ENCODE assay signal across 8 mouse cellular contexts in the genomic region with DNA sequence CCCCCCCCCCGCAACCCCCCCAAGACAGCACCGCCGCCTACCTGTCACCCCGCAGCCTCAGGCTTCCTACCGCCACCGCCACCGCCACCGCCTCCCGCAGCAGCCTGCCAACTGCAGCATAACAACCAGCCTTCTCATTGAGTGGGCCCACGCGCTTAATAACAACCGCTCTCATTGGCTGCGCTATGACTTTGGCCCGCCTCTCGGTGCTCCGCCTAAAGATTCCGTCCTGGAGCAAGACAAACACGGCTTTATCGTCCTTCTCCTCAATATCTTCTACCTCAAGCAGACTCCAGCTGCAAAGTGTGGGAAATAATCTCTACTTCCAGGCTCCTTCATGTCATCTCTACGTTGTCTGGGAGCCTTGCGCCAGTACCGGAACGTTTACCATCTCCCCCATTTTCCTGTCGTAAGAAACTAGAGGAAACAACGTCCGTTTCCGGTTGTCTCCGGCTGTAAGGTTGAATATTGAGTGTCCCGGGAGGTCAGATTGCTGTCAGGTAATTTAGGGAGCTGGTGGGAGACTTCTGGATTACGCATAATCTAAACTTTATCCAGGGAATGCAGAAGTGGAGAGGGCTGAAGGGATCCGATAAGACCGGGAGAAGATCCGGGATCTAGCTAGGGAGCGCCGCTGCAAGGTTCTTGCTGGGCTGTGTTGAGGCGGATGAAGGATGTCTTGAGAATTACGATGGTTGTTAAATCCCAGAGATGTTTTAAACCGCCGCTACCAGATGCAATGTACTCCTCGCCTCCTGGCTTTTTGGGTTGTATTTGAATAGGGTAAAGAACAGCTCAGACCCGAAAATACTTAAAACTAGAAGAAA. TPM values are rescaled to one million over a fixed set of nuclear protein-coding genes. Genes with fewer than 3 reads are reported as not detected.
DNase-seq lines count a peak whose midpoint lies in the region; ATAC-seq and TF ChIP-seq lines count a peak whose summit lies in the region.

TSS of gene Fam126b (minus strand) at position 153 of the 827 bp plus-strand sequence.
TSS of gene Ndufb3 (plus strand) at position 214 of the 827 bp plus-strand sequence.

- H3K27me3 ChIP-seq in embryonic facial prominence, embryonic 13.5 days: no peaks in the 10 kb centered on the region
- no peaks in the 10 kb centered on the region for H3K27me3 ChIP-seq in limb, embryonic 14.5 days (ENCODE audit: control insufficient read depth, insufficient read depth, low read length)
- H3K27me3 ChIP-seq in midbrain, postnatal 0 days (ENCODE audit: insufficient read depth, low read length): no peaks in the 10 kb centered on the region

- H3K36me3 ChIP-seq in embryonic facial prominence, embryonic 13.5 days: peaks cover 6% of the 10 kb centered on the region
- H3K36me3 ChIP-seq in limb, embryonic 14.5 days (ENCODE audit: control insufficient read depth, insufficient read depth, low read length): 0 out of 2 replicates have a peak, but pooled peaks cover 5% of the 10 kb centered on the region
- H3K36me3 ChIP-seq in midbrain, postnatal 0 days (ENCODE audit: insufficient read depth, low read length): 0 out of 2 replicates have a peak, but pooled peaks cover 4% of the 10 kb centered on the region

- peaks cover 9% of the 10 kb centered on the region for H3K4me1 ChIP-seq in embryonic facial prominence, embryonic 13.5 days
- peaks cover 13% of the 10 kb centered on the region for H3K4me1 ChIP-seq in limb, embryonic 14.5 days (ENCODE audit: control insufficient read depth, insufficient read depth, low read length)
- peaks cover 6% of the 10 kb centered on the region; the same call in 1 of the 2 replicates for H3K4me1 ChIP-seq in midbrain, postnatal 0 days (ENCODE audit: insufficient read depth, low read length)

- peak; percentile 57; the same call in 1 of the 2 replicates for TF ChIP-seq POLR2A in limb, embryonic 14.5 days (IDR thresholded peaks at IDR 0.05; ENCODE audit: borderline replicate concordance, extremely low read depth, insufficient read depth, insufficient read length)

- peak within 1 kb of the TSS; percentile 91 for H3K9ac ChIP-seq in embryonic facial prominence, embryonic 13.5 days
- H3K9ac ChIP-seq in limb, embryonic 14.5 days (ENCODE audit: low read depth, low read length, severe bottlenecking): peak within 1 kb of the TSS; percentile 77
- peak within 1 kb of the TSS; percentile 94 for H3K9ac ChIP-seq in midbrain, postnatal 0 days (replicated peaks; ENCODE audit: low read length, poor library complexity, severe bottlenecking)

- no peaks in the 10 kb centered on the region for H3K9me3 ChIP-seq in embryonic facial prominence, embryonic 13.5 days
- no peaks in the 10 kb centered on the region for H3K9me3 ChIP-seq in limb, embryonic 14.5 days (ENCODE audit: control insufficient read depth, low read length)
- no peaks in the 10 kb centered on the region for H3K9me3 ChIP-seq in midbrain, postnatal 0 days (ENCODE audit: low read length)

- peak within 1 kb of the TSS; percentile 74 for H3K4me2 ChIP-seq in embryonic facial prominence, embryonic 13.5 days
- H3K4me2 ChIP-seq in limb, embryonic 14.5 days (replicated peaks; ENCODE audit: low read depth, low read length, severe bottlenecking): peak within 1 kb of the TSS; percentile 82
- H3K4me2 ChIP-seq in midbrain, postnatal 0 days (ENCODE audit: low read depth, low read length, poor library complexity, severe bottlenecking): peak within 1 kb of the TSS; percentile 79

- H3K4me3 ChIP-seq in embryonic facial prominence, embryonic 13.5 days: peak within 1 kb of the TSS; percentile 82
- H3K4me3 ChIP-seq in limb, embryonic 14.5 days (replicated peaks; ENCODE audit: low read length): peak within 1 kb of the TSS; percentile 78
- peak within 1 kb of the TSS; percentile 78 for H3K4me3 ChIP-seq in midbrain, postnatal 0 days (ENCODE audit: low read depth, low read length)

- DNase-seq in 3134 (ENCODE audit: extremely low read depth, insufficient read length, low spot score): peak; percentile 79
- peak; percentile 90 to 91 for DNase-seq in adrenal gland, postnatal 36 days
- peak; percentile 92 for DNase-seq in heart, adult 8-10 months (ENCODE audit: low spot score)
- peak; percentile 93 for DNase-seq in kidney, adult 9 months
- DNase-seq in limb, embryonic 14.5 days (ENCODE audit: low spot score): peak; percentile 93
- peak; percentile 96 for DNase-seq in midbrain, postnatal 0 days (ENCODE audit: low spot score)
- peak; percentile 76 to 84 for DNase-seq in spleen, postnatal 14 days (ENCODE audit: low spot score in 2 of 2)

- peak; percentile 89 for ATAC-seq in embryonic facial prominence, embryonic 13.5 days (ENCODE audit: insufficient number of reproducible peaks, insufficient read depth, low FRiP score, low TSS enrichment, low read depth)
- peak; percentile 98 for ATAC-seq in limb, embryonic 14.5 days (ENCODE audit: low FRiP score, low read depth)
- ATAC-seq in midbrain, postnatal 0 days (ENCODE audit: low FRiP score): peak; percentile 100

- under 1% methylated on average over 41 of the region's 41 CpGs for WGBS in embryonic facial prominence, embryonic 13.5 days
- WGBS in limb, embryonic 14.5 days: under 1% methylated on average over 41 of the region's 41 CpGs
- under 1% methylated on average over 40 of the region's 41 CpGs for WGBS in midbrain, postnatal 0 days

- H3K27ac ChIP-seq in embryonic facial prominence, embryonic 13.5 days: peak within 1 kb of the TSS; percentile 81; the same call in 1 of the 2 replicates
- H3K27ac ChIP-seq in limb, embryonic 14.5 days (replicated peaks; ENCODE audit: low read depth, low read length): peak within 1 kb of the TSS; percentile 71
- peak within 1 kb of the TSS; percentile 87 for H3K27ac ChIP-seq in midbrain, postnatal 0 days (ENCODE audit: low read depth, low read length)

- no peak for TF ChIP-seq CTCF in midbrain, postnatal 0 days (IDR thresholded peaks at IDR 0.05)

RNA-seq across cellular contexts. Expression of gene Fam126b, which starts in this region (rescaled TPM):
- total RNA-seq in adrenal gland, postnatal 36 days (2021): 10 to 100 TPM; 40.5 to 50.6 TPM
- 7.7 and 9.2 TPM in 2 replicates for polyA plus RNA-seq in embryonic facial prominence, embryonic 13.5 days (2015; fragmentation: Nextera tagmentation; extraction: Ambion mirVana)
- total RNA-seq in heart, adult 8-10 months (2022): 10 to 100 TPM; 10.2 to 21.2 (median 16.5) TPM
- polyA plus RNA-seq in limb, embryonic 14.5 days (2012; rRNA removed): 3.1 and 3.2 TPM in 2 replicates
- 7.2 and 8.9 TPM in 2 replicates for polyA plus RNA-seq in limb, embryonic 14.5 days (2014; fragmentation: Nextera tagmentation; extraction: Ambion mirVana)
- 18.1 and 23.6 TPM in 2 replicates for total RNA-seq in midbrain, postnatal 0 days (2014; rRNA removed)
- 9.8 and 11.7 TPM in 2 replicates for polyA plus RNA-seq in midbrain, postnatal 0 days (2015; fragmentation: Nextera tagmentation; extraction: Ambion mirVana)

RNA-seq across cellular contexts. Expression of gene Ndufb3, which starts in this region (rescaled TPM):
- 100 to 1,000 TPM; 144 to 149 TPM for total RNA-seq in adrenal gland, postnatal 36 days (2021)
- 175 and 176 TPM in 2 replicates for polyA plus RNA-seq in embryonic facial prominence, embryonic 13.5 days (2015; fragmentation: Nextera tagmentation; extraction: Ambion mirVana)
- total RNA-seq in heart, adult 8-10 months (2022): 100 to 1,000 TPM; 264 to 362 (median 303) TPM
- 97.4 and 136 TPM in 2 replicates for polyA plus RNA-seq in limb, embryonic 14.5 days (2012; rRNA removed)
- polyA plus RNA-seq in limb, embryonic 14.5 days (2014; fragmentation: Nextera tagmentation; extraction: Ambion mirVana): 149 and 164 TPM in 2 replicates
- 87.1 and 89.2 TPM in 2 replicates for total RNA-seq in midbrain, postnatal 0 days (2014; rRNA removed)
- polyA plus RNA-seq in midbrain, postnatal 0 days (2015; fragmentation: Nextera tagmentation; extraction: Ambion mirVana): 204 and 212 TPM in 2 replicates

Comparison
In these comparisons a context has a peak if more than half of its experiments do, and no peak if none do; other contexts are left out.
1. Peak in every context shown above with its lines: DNase-seq, ATAC-seq, H3K4me3 ChIP-seq and H3K27ac ChIP-seq.